Mouse (Mus musculus) kidney, embryonic 15.5 days (tissue): ENCODE results near the gene Fbxo31. TPM values are rescaled to one million over a fixed set of nuclear protein-coding genes. Genes with fewer than 3 reads are reported as not detected.

Experiments
- ATAC-seq: fragments of 200-750 bp; cut with Nextera tagmentation; replicated peaks from 2 replicates; pipeline ENCODE4 v1.8.0; 2017; ENCODE audit warnings: moderate TSS enrichment; ENCODE audit not compliant: low FRiP score
- H3K27ac ChIP-seq: fragments of 300-500 bp; sonication (generic); 2 replicates; pipeline ENCODE4 v1.5.1; 2015; ENCODE audit warnings: mild to moderate bottlenecking, inconsistent platforms
- H3K27me3 ChIP-seq: fragments of 300-500 bp; sonication (generic); 2 replicates; pipeline ENCODE4 v1.6.1; 2015; ENCODE audit warnings: inconsistent platforms
- H3K36me3 ChIP-seq: fragments of 300-500 bp; sonication (generic); 2 replicates; pipeline ENCODE4 v1.6.1; 2015; ENCODE audit warnings: inconsistent platforms
- H3K4me1 ChIP-seq: fragments of 300-500 bp; sonication (generic); 2 replicates; pipeline ENCODE4 v1.6.1; 2015; ENCODE audit warnings: inconsistent platforms
- H3K4me2 ChIP-seq: fragments of 300-500 bp; sonication (generic); 2 replicates; pipeline ENCODE4 v1.6.1; 2015; ENCODE audit warnings: moderate library complexity, mild to moderate bottlenecking, inconsistent platforms
- H3K4me3 ChIP-seq: fragments of 300-500 bp; sonication (generic); replicated peaks from 2 replicates; pipeline ENCODE4 v1.5.1; 2015; ENCODE audit warnings: mild to moderate bottlenecking, inconsistent platforms
- H3K9ac ChIP-seq: fragments of 300-500 bp; sonication (generic); 2 replicates; pipeline ENCODE4 v1.6.1; 2015; ENCODE audit warnings: mild to moderate bottlenecking, inconsistent platforms
- H3K9me3 ChIP-seq: fragments of 300-500 bp; sonication (generic); replicated peaks from 2 replicates; pipeline ENCODE4 v1.6.1; 2016; ENCODE audit warnings: inconsistent platforms
- WGBS: fragments of 180-500 bp; shearing (Covaris S2); methylation state at CpG from one replicate; pipeline ENCODE4 v1.1.7; 2015; ENCODE audit warnings: mixed read lengths; 5-methylcytosine and 5-hydroxymethylcytosine counted together
- polyA plus RNA-seq: library from polyadenylated mRNA; unstranded; fragments of >200 nt; fragmentation: Nextera tagmentation; extraction: Ambion mirVana; gene quantifications from 2 replicates; pipeline ENCODE4 v1.2.1, GENCODE M21; 2015

Gene Fbxo31
- polyA plus RNA-seq, 1 experiment from 2014 or later = 17.5 TPM

DNA sequence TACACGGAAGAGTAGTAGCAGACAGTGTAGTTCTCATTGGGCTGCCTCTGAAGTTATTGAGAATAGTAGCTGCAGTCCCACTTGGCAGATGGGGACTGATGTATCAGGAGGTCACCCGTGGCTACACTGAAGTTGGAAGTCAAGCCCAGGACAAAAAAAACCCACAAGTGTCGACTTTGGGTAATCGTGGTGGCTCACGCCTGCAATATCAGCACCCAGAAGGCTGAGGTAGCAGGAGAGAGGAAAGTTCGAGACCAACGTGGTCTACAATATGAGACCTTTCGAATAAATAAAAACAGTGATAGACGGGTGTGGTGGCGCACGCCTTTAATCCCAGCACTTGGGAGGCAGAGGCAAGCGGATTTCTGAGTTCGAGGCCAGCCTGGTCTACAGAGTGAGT lies 6.1 kb upstream of the Fbxo31 start:
- Histone ChIP-seq H3K9ac (peak overlapping the region; percentile 63; the same call in 1 of the 2 replicates), H3K4me2 (peak overlapping the region; percentile 82), H3K9me3 (no peaks in the 10 kb centered on the region), H3K4me3 (peak overlapping the region; percentile 63), H3K27me3 (0 out of 2 replicates have a peak, but pooled peaks cover 5% of the 10 kb centered on the region), H3K27ac (peak overlapping the region; percentile 30; the same call in 1 of the 2 replicates), H3K36me3 (no peaks in the 10 kb centered on the region), H3K4me1 (peaks cover 8% of the 10 kb centered on the region)
- no peak for ATAC-seq
- 46% methylated on average over 13 of the region's 13 CpGs for WGBS

DNA sequence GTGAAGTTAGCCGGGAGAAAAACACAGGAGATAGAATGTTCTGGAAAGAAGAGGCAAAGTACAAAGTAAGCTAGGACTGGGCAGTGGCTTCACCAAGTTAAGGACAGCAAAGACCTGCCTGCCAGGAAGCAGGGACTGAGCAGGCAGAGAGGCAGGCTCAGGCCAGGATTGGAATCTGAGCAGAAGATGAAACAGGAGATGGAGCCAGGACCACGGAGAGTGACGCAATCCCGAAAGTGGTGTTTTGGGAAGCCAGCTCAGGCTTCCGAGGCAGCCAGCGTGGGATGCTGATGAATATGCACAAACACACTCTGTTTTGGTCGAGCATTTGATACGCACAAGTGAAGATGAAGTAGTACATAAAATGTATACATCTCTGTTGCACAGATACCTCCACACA lies 5.0 kb upstream of the Fbxo31 start:
- ATAC-seq = no peak
- Histone ChIP-seq H3K4me3 (no peak overlapping the region), H3K27me3 (peaks cover 5% of the 10 kb centered on the region; the same call in 1 of the 2 replicates), H3K9me3 (no peaks in the 10 kb centered on the region), H3K9ac (no peak overlapping the region), H3K4me1 (peaks cover 15% of the 10 kb centered on the region), H3K4me2 (no peak overlapping the region), H3K36me3 (no peaks in the 10 kb centered on the region), H3K27ac (no peak overlapping the region)
- 49% methylated on average over 8 of the region's 8 CpGs for WGBS

DNA sequence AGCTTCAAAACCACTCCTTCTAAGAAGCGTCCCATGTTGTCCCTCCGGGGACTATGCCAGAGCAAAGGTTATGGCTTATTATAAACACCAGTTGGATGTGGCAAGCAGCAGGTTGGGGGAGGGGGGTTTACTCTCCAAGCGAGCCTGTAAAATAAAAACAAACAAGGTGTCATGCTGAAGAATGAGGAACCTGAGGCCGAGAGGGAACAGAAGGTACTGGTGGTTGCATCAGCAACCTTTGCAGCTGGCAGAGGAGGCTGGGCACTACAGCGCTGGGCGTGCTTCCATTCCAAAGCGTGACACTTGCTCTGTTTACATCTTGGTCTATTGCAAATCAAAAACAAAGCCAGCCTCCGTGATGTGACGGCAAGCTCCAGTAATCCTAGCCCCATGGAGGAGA lies 1.9 kb upstream of the Fbxo31 start:
- Histone ChIP-seq H3K4me3 (no peak overlapping the region), H3K36me3 (no peaks in the 10 kb centered on the region), H3K9me3 (no peaks in the 10 kb centered on the region), H3K27ac (no peak overlapping the region), H3K4me2 (no peak overlapping the region), H3K4me1 (peaks cover 39% of the 10 kb centered on the region), H3K27me3 (peaks cover 5% of the 10 kb centered on the region; the same call in 1 of the 2 replicates), H3K9ac (no peak overlapping the region)
- WGBS = 28% methylated on average over 9 of the region's 9 CpGs
- no peak for ATAC-seq

DNA sequence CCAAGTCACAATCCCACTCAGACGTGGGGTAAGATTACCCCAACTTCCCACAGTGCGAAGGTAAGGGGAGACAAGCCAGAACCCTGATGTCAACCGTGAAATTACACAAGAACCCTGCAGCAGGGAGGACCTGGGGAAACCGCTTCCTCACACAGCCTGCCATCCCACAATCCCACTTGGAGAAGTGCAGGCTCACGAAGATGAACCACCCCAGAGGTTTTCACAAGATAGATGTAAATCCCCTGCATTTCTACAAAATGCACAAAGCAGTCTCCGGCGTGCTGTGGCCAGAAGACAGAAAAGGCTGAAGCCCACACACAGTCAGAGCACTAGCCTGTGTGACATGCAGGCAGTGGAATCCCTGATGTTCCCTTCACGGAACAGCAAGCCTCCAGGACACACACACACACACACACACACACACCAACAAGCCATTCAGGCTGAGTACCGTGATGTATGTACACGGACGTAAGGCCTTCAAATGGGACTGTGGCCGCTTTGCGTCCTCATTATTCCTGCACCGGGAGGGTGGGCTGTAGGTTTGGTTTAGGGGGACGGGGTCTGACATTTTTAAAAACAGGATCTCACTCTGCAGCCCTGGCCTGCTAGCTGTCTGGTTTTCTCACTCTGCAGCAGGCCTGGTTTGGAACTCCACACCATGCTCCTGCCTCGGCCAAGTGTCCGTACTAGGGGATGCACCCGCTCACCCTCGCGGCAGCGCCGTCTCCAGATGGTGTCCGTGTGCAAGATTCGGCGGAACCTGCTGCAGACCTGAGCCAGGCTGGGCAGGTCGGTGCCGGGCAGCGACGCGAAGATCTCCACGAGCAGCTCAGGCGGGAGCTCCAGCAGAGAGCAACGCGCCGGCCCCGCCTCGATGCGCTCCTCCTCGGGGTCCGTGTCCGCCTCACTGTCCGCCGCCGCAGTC lies 593 bp downstream of the Fbxo31 start:
- no peaks in the 10 kb centered on the region for H3K36me3 ChIP-seq
- peaks cover 49% of the 10 kb centered on the region for H3K4me1 ChIP-seq
- peak overlapping the region; percentile 75 for H3K9ac ChIP-seq
- peak overlapping the region; percentile 78 for H3K4me2 ChIP-seq
- H3K4me3 ChIP-seq = peak overlapping the region; percentile 69
- peaks cover 5% of the 10 kb centered on the region; the same call in 1 of the 2 replicates for H3K27me3 ChIP-seq
- peak overlapping the region; percentile 55; the same call in 1 of the 2 replicates for H3K27ac ChIP-seq
- no peaks in the 10 kb centered on the region for H3K9me3 ChIP-seq
- ATAC-seq = peak; percentile 77
- 2% methylated on average over 35 of the region's 44 CpGs for WGBS

DNA sequence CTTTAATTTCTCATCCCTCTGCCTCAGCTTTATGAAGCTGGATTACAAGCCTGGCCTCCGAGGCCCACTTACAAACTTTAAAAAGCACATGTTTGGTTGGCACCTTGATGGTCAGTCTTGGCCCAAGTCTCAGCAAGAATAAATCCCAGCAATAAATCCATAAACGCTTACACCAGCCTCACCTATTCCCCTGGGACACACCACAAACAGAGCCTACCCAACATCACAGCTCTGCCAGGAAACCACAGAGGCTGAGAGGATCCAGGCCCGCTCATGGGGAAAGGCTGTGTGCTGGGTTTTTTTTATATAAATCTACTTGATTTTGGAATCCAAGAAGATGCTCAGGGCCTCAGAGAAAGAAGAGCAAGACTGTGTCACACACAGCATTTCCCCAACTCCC lies 2.9 kb downstream of the Fbxo31 start:
- H3K27me3 ChIP-seq = no peaks in the 10 kb centered on the region; the same call in 1 of the 2 replicates
- H3K9ac ChIP-seq = no peak overlapping the region
- H3K9me3 ChIP-seq = no peaks in the 10 kb centered on the region
- H3K4me2 ChIP-seq = no peak overlapping the region
- no peak overlapping the region for H3K27ac ChIP-seq
- no peak for ATAC-seq
- peaks cover 49% of the 10 kb centered on the region for H3K4me1 ChIP-seq
- no peaks in the 10 kb centered on the region for H3K36me3 ChIP-seq
- WGBS = 52% methylated on average over 3 of the region's 3 CpGs
- H3K4me3 ChIP-seq = no peak overlapping the region

DNA sequence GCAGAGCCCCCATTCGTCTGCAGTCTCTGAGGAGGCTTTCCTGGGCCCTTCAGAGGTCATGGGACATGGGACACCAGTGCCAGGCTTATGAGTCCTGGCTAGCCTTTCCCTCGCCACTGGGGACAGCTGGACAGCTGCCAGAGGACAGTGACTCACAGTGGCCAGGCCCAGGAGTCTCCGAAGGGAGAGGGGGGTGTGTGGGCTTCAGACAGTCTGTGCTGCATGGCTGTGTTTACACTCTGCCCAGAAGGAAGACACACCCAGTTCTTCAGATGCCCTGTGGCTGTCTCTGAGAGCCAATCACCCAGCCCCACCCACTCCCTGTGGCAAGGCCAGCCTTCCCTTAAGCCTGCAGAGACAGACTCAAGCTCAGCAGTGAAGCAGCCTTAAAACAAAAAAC lies 5.3 kb downstream of the Fbxo31 start:
- Histone ChIP-seq H3K27me3 (no peaks in the 10 kb centered on the region), H3K4me1 (peaks cover 46% of the 10 kb centered on the region), H3K9me3 (no peaks in the 10 kb centered on the region), H3K4me3 (no peak overlapping the region), H3K4me2 (no peak overlapping the region), H3K9ac (no peak overlapping the region), H3K36me3 (no peaks in the 10 kb centered on the region), H3K27ac (no peak overlapping the region)
- peak; percentile 50; the same call in 1 of the 2 replicates for ATAC-seq
- WGBS = 27% methylated on average over 3 of the region's 3 CpGs

DNA sequence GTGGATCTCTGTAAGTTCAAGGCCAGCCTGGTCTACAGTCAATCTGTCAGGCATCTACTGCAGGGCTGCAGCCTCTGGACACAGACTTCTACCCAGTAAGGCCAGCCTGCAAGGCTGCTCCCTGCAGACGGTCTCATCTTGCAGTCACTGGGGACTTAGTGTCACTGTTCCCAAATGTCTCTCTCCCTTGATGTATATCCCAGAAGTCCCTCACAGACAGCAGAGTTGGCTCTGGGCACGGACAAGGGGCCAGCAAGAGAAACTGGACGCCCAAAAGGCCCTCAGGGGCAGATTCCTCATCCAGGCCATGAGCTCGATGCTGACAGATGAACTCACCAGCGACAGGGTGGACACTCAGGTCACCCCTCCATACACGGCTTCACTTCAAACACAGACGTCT lies 6.5 kb downstream of the Fbxo31 start:
- Histone ChIP-seq H3K4me2 (no peak overlapping the region), H3K9me3 (no peaks in the 10 kb centered on the region), H3K27ac (no peak overlapping the region), H3K4me3 (no peak overlapping the region), H3K9ac (no peak overlapping the region), H3K4me1 (peaks cover 38% of the 10 kb centered on the region), H3K36me3 (no peaks in the 10 kb centered on the region), H3K27me3 (no peaks in the 10 kb centered on the region)
- 67% methylated on average over 7 of the region's 7 CpGs for WGBS
- no peak for ATAC-seq

DNA sequence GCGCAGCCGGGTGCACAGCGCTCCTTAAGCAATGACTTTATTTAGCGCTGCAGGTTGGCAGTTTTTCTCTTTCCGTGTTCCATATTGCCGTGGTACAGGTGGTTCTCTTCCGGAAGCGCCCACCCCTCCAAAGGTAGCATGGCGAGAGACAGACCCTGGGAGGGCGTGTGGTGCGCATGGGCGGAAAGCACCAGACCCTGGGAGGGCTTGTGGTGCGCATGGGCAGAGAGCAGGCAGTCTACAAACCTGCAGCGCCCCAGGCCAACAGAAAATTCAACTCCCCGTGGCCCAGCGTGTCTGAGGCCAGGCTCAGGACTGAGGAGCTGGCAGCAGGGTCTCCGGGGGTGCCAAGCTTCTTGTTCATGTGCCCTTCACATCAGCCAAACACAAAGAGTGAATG lies 7.8 kb downstream of the Fbxo31 start:
- no peak overlapping the region for H3K4me3 ChIP-seq
- peaks cover 26% of the 10 kb centered on the region for H3K4me1 ChIP-seq
- H3K4me2 ChIP-seq = no peak overlapping the region
- H3K27ac ChIP-seq = no peak overlapping the region
- peaks cover 3% of the 10 kb centered on the region; the same call in 1 of the 2 replicates for H3K36me3 ChIP-seq
- no peak overlapping the region for H3K9ac ChIP-seq
- WGBS = 84% methylated on average over 17 of the region's 17 CpGs
- no peaks in the 10 kb centered on the region for H3K9me3 ChIP-seq
- no peaks in the 10 kb centered on the region for H3K27me3 ChIP-seq
- ATAC-seq = no peak

DNA sequence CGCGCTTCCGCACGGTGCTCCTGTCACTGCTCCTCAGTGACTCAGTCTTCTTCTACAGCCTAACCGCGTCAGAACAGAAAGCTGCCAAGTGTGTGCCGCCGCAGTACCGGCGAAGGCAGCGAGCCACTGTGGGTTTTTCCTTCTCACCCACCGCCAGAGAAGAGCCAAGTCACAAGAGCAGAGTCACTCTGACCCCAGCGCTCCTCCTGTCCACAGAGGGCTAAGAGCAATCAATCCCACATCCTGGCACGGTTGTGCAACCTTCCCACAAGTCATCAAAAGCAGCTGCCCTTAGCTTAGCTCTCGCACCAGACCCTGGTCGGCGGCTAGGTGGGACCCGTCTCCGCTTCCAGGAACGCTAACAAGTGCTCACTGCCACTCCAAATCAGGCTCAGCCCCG lies 8.3 kb downstream of the Fbxo31 start:
- H3K9me3 ChIP-seq = no peaks in the 10 kb centered on the region
- H3K9ac ChIP-seq = no peak overlapping the region
- no peaks in the 10 kb centered on the region for H3K27me3 ChIP-seq
- 80% methylated on average over 21 of the region's 21 CpGs for WGBS
- H3K4me2 ChIP-seq = no peak overlapping the region
- peaks cover 23% of the 10 kb centered on the region for H3K4me1 ChIP-seq
- H3K27ac ChIP-seq = no peak overlapping the region
- no peak for ATAC-seq
- peaks cover 7% of the 10 kb centered on the region; the same call in 1 of the 2 replicates for H3K36me3 ChIP-seq
- H3K4me3 ChIP-seq = no peak overlapping the region

DNA sequence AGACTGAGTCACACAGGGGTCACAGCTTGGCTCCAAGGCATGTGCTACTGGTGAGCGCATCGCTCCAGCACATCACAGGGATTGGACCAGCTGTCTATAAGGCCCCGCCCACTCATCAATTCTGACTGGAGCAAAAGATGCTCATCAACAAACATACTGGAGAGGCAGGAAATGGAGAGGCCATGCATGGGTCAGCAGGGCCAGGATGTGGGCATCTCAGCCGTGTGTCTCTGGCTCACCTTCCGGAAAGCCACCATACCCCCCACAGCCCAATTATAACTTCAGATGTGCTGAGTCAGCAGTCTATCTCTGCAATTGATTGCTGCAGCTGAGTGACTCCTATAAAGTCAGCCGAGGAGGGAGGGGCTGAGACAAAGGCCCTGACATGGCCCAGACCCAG lies 10.3 kb downstream of the Fbxo31 start:
- no peak overlapping the region for H3K4me3 ChIP-seq
- no peak overlapping the region for H3K27ac ChIP-seq
- H3K27me3 ChIP-seq = no peaks in the 10 kb centered on the region
- H3K4me1 ChIP-seq = peaks cover 11% of the 10 kb centered on the region
- H3K4me2 ChIP-seq = no peak overlapping the region
- H3K9me3 ChIP-seq = no peaks in the 10 kb centered on the region
- WGBS = 69% methylated on average over 6 of the region's 6 CpGs
- H3K36me3 ChIP-seq = peaks cover 16% of the 10 kb centered on the region; the same call in 1 of the 2 replicates
- no peak overlapping the region for H3K9ac ChIP-seq
- ATAC-seq = no peak

DNA sequence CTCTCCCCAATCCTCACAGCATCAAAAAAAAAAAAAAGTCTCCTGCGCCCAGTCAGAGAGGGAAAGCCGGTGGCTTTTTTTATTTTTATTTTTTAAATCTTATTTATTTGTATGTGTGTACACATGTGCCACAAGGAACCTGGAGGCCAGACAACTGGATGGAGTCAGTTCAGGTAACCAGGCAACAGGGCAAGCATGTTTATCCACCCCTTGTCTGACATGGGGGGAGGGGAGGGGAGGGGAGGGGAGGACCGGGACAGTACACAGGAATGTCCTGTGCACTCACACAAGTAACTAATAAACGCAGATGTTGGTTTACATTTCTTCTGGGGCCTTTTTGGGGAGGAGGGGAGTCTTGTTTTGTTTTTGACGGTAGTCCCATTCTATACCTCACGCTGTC lies 14.9 kb downstream of the Fbxo31 start:
- H3K27ac ChIP-seq = no peak overlapping the region
- H3K36me3 ChIP-seq = peaks cover 33% of the 10 kb centered on the region
- WGBS = 75% methylated on average over 6 of the region's 6 CpGs
- no peaks in the 10 kb centered on the region for H3K27me3 ChIP-seq
- no peak overlapping the region for H3K4me2 ChIP-seq
- H3K4me3 ChIP-seq = no peak overlapping the region
- no peaks in the 10 kb centered on the region for H3K9me3 ChIP-seq
- H3K9ac ChIP-seq = no peak overlapping the region
- no peak for ATAC-seq
- H3K4me1 ChIP-seq = peaks cover 8% of the 10 kb centered on the region; the same call in 1 of the 2 replicates

DNA sequence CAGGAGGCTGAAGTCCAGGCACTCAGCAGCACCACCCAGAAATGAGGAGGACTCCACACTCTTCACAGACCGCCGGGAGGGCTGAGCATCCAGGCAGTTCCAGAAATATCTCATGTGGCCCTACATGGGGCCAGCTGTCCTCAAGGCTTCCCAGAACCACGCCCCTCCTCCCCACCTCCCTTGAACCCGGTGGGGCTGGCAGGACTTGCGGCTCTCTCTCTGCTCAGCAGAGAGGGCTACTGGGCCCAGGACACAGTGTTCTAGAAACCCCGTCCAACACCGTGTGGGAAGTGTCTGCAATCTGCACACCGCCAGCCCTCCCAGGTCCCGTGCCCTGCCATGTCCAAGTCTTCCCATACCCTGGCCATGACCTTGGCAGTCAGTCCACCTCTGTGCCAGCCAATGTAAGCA lies 15.7 kb downstream of the Fbxo31 start:
- H3K27ac ChIP-seq = no peak overlapping the region
- H3K4me2 ChIP-seq = no peak overlapping the region
- no peaks in the 10 kb centered on the region for H3K9me3 ChIP-seq
- H3K4me1 ChIP-seq = 0 out of 2 replicates have a peak, but pooled peaks cover 3% of the 10 kb centered on the region
- no peak overlapping the region for H3K9ac ChIP-seq
- 86% methylated on average over 9 of the region's 9 CpGs for WGBS
- H3K27me3 ChIP-seq = no peaks in the 10 kb centered on the region
- no peak for ATAC-seq
- no peak overlapping the region for H3K4me3 ChIP-seq
- H3K36me3 ChIP-seq = peaks cover 40% of the 10 kb centered on the region
